Mouse (Mus musculus) left cerebral cortex, postnatal 10 days (tissue): ENCODE data around the gene Dchs1. TPM values are rescaled to one million over a fixed set of nuclear protein-coding genes. Genes with fewer than 3 reads are reported as not detected.
A peak's percentile ranks its signal among the peaks of the same experiment; 100 is the strongest.

Experiments used
- DNase-seq, 2 experiments: peaks; one replicate each; pipeline ENCODE4 v3.0.0; 2021 to 2022; ENCODE audit warnings: low spot score in 2 of 2, mixed read lengths in 1 of 2; ENCODE audit errors: extremely low spot score in 1 of 2
- intact Hi-C: fragments of 180-260 bp; cut with DNase I; formaldehyde crosslinking; loops from one replicate; pipeline ENCODE4 v1.15.1; 2025
- total RNA-seq, 2 experiments: library from RNA; stranded (reverse); gene quantifications; 2 replicates each; pipeline ENCODE4 v1.2.3; 2021

The Dchs1 gene
- total RNA-seq, 2 experiments from 2014 or later: 31.1 to 34.7 TPM

GRCm38 (mm10) chr7:105733836-105734235 is 53.6 kb downstream of the Dchs1 start:
- DNase-seq: no peak
- intact Hi-C loops: loop anchor here (10.0 kb wide), 2 partner anchors 61 to 99 kb away; partner anchors contain the start of gene Trim3

- intact Hi-C loops: loop anchor here (5.0 kb wide), 1 partner anchor 77 kb away; the partner anchor contains the start of gene Dnhd1
- DNase-seq: no peak
Observed at GRCm38 (mm10) chr7:105728701-105729428, 58.6 kb downstream of the Dchs1 start.

- intact Hi-C loops: loop anchor here (2.0 to 5.0 kb wide), 3 partner anchors 75 to 92 kb away; partner anchors contain the start of genes Dnhd1 and Mrpl17
- DNase-seq: no peak
Observed at GRCm38 (mm10) chr7:105726980-105727325, 60.5 kb downstream of the Dchs1 start.

- intact Hi-C loops: loop anchor here (2.0 to 5.0 kb wide), 3 partner anchors 74 to 92 kb away; partner anchors contain the start of genes Dnhd1 and Mrpl17
- peak in 1 of 2 experiments; percentile 60 for DNase-seq
Observed at GRCm38 (mm10) chr7:105726144-105726979, 61.1 kb downstream of the Dchs1 start.

GRCm38 (mm10) chr7:105721916-105722315 is 65.5 kb downstream of the Dchs1 start:
- intact Hi-C loops: no loop called here
- no peak for DNase-seq

- intact Hi-C loops: no loop called here
Observed at GRCm38 (mm10) chr7:105715366-105715765, 72.1 kb downstream of the Dchs1 start.

GRCm38 (mm10) chr7:105708733-105709132 is 78.7 kb downstream of the Dchs1 start:
- DNase-seq: no peak
- intact Hi-C loops: no loop called here

More at GRCm38 (mm10) chr7:105715366-105715765, 72.1 kb downstream of the Dchs1 start:
- DNase-seq: no peak

GRCm38 (mm10) chr7:105703816-105704215 is 83.6 kb downstream of the Dchs1 start:
- DNase-seq: no peak
- intact Hi-C loops: no loop called here

GRCm38 (mm10) chr7:105703184-105703583 is 84.3 kb downstream of the Dchs1 start:
- intact Hi-C loops: no loop called here
- DNase-seq: no peak

Other genes starting within 250 kb of the Dchs1 start
- gene Smpd1, start 233.3 kb downstream of the Dchs1 start, total RNA-seq: 100 to 1,000 TPM in 1 of 2 experiments, 10 to 100 TPM in 1; 99.5 to 101 TPM
- 100 to 1,000 TPM; 422 to 438 TPM for gene Apbb1, start 206.0 kb downstream of the Dchs1 start, total RNA-seq
- gene Hpx, start 187.5 kb downstream of the Dchs1 start, total RNA-seq: not detected
- gene Trim3, start 154.1 kb downstream of the Dchs1 start, total RNA-seq: 100 to 1,000 TPM; 144 to 151 TPM
- 10 to 100 TPM; 76.9 to 82.2 TPM for gene Timm10b, start 147.6 kb downstream of the Dchs1 start, total RNA-seq
- 10 to 100 TPM; 88.1 to 97.9 TPM for gene Arfip2, start 147.2 kb downstream of the Dchs1 start, total RNA-seq
- gene Gm45799, start 147.1 kb downstream of the Dchs1 start, total RNA-seq: 10 to 100 TPM; 10.8 to 11.6 TPM
- gene Dnhd1, start 136.8 kb downstream of the Dchs1 start, total RNA-seq: 1 to 10 TPM; 4.9 to 6.1 TPM
- gene Ilk, start 51.1 kb downstream of the Dchs1 start, total RNA-seq: 100 to 1,000 TPM in 1 of 2 experiments, 10 to 100 TPM in 1; 97.7 to 117 TPM
- 10 to 100 TPM in 1 of 2 experiments, 1 to 10 TPM in 1; 9.9 to 16.0 TPM for gene Rrp8, start 50.3 kb downstream of the Dchs1 start, total RNA-seq
- gene Taf10, start 43.3 kb downstream of the Dchs1 start, total RNA-seq: 100 to 1,000 TPM; 144 to 152 TPM
- 10 to 100 TPM; 32.6 to 40.0 TPM for gene Tpp1, start 35.4 kb downstream of the Dchs1 start, total RNA-seq
- gene Mrpl17, start 23.4 kb upstream of the Dchs1 start, total RNA-seq: 100 to 1,000 TPM; 109 to 110 TPM
- under 1 TPM in 1 of 2 experiments, not detected in 1; 0.39 TPM for gene Gm4070, start 166.3 kb upstream of the Dchs1 start, total RNA-seq